Mouse (Mus musculus): ENCODE data around the gene Pou4f1.

The Pou4f1 gene

GRCm38 (mm10) chr14:104453824-104454223 lies 14.0 kb downstream of the Pou4f1 start:
- peak; percentile 59 for DNase-seq

DNA sequence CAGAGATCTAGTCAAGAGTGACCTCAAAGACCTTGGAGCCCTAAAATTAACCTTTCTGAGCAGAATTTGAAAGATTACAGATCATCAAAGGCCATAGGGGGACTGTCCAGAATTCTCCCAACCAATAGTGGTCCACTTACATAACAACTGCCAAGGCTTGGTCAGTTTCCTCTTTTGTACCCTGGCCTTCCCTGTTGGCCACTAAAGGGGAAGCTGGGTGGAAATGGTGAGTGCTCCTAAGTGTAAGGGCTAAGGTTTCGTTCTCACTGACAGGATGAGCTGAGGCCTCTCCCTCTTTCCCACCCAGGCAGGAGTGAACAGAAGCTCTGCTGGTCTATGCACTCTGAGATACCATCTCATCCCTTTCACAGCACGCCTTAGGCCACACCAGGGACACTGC lies 33.5 kb downstream of the Pou4f1 start:
- no peak for DNase-seq

GRCm38 (mm10) chr14:104430819-104431218 lies 37.0 kb downstream of the Pou4f1 start:
- no peak for DNase-seq

DNA sequence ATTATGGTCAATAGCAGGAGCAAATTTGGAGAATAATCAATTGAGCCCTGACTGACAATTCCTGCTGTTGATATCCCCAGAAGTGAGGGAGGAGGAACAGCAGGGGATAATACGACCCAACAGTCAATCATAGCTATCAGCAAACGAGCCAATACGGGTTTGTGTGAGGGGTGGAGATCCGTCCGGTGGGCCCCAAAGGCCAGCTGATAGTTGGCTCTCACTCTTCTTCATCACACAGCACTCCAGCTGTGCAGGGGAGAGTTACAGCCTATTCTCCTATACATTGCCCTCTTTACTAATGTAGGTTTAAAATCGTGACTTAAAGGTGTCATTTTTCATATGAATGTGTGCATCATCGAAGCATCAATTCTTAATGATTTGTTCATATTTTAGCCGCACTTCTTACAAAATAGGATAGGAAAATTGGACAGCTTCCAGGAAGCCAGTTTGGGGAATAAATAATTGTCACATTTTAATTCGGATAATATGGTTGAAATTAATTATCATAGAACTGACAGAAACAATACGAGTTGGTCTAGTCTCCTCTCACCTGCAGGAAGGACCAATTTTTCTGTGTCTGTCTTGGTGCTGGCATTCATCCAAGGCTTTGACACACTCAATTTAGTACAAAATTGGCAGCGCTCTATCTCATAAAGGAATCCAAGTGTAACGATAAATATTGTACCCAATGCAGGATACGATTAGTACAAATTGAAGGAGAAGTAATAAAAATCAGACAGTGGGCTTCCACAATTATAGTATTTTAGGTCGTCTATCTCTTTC lies 43.9 kb downstream of the Pou4f1 start:
- no peak for DNase-seq

Measured in liver (tissue).